Mouse (Mus musculus) urinary bladder, adult 18-20 months (tissue): Measurements from ENCODE around the gene Ube2l3.

Source experiments
- DNase-seq, 2 experiments: peaks; one replicate each; pipeline ENCODE4 v3.0.0; 2022; ENCODE audit warnings: low spot score in 2 of 2, mixed read lengths in 2 of 2

Ube2l3 gene

DNA sequence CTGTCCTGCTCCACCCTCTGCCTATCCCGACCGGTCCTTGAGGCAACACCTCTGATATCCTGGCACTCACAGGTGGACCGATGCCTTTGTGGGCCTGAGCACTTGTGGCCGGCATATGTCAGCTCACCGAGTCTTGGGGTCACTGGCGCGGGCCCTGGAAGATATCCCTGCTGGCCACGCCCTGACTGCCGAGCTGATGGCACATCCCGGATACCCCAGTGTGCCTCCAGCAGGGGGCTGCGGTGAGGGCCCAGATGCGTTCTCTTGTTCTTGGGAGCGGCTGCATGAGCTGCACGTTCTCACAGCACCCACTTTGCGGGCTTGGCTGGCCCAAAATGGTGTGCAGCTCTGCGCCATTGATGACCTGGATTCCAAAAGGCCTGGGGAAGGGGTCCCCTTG lies 54.4 kb downstream of the Ube2l3 start:
- peak in 1 of 2 experiments; percentile 12 for DNase-seq

DNA sequence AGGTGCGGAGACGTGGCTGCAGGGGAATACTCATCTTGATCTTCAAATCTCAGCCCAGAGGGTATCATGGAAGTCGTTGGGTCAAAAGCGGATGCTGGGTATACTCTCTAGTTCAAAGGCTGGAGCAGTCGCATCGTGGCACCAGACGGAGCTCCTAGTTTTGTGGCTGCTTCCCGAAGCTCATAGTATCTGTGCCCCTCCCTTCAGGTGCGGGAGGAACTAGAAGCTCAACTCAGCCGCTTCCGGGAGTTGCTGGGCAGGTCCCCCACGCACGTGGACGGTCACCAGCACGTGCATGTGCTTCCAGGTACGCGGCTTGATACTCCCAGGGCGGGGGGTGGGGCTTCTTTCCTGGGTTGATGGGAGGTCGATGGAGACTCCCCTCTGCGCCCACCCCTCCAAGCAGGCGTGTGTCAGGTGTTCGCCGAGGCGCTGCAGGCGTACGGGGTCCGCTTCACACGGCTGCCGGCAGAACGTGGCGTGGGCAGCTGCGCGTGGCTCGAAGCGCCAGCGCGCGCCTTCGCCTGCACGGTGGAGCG lies 55.0 kb downstream of the Ube2l3 start:
- no peak for DNase-seq

DNA sequence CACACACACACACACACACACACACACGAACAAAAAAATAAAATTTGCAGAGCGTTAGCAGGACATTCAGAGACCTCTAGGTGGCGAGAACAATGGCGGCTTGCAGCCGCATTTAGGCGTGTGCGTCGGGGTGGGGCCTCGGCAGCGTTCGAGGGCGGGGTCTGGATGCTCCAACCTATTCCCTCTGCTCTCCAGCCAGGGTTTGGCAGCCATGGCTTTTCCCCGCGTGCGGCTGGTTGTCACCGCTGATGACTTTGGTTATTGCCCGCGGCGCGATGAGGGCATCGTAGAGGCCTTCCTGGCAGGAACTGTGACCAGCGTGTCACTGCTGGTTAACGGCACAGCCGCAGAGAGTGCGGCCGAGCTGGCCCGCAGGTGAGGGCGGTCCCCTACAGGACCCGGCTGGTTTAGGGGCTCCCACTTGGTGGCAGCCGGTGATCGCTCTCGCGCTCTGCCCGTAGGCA lies 55.6 kb downstream of the Ube2l3 start, which contains the start of gene Ccdc116:
Ccdc116 (minus strand) TSS at position 458 of the 464 bp plus-strand sequence.
- DNase-seq = peak in 1 of 2 experiments; percentile 55

DNA sequence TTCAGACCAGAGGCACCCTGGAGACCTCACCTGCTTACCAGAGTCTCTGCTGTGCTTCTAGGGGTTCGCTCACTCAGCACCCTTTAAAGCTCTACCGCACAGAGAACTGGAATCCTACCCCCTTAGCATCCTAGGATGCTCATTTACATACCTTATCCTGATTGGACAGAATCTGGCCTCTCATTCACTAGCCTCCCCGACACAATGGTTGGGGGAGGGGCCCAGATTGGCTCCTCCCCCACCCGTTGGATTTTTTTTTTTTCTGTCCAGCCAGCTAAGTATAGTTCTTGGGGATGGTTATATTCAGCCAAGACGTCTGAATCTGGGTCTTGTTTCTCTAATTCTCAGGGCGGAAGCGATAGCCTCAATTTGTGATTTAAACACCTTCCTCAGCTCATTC lies 58.1 kb downstream of the Ube2l3 start, which contains the start of gene Ydjc:
Ydjc (plus strand) TSS at position 283 of the 400 bp plus-strand sequence.
- no peak for DNase-seq

DNA sequence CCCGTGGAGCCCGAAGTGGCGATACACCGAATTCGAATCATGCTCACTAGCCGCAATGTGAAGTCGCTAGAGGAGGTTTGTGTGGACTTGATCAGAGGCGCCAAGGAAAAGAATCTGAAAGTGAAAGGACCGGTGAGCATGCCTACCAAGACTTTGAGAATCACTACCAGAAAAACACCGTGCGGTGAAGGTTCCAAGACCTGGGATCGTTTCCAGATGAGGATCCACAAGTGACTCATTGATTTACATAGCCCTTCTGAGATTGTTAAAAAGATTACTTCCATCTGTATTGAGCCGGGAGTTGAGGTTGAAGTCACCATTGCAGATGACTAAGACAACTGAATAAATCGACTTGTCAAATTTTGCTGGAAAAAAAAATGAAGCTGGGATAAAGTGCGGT lies 65.1 kb downstream of the Ube2l3 start:
- no peak for DNase-seq

DNA sequence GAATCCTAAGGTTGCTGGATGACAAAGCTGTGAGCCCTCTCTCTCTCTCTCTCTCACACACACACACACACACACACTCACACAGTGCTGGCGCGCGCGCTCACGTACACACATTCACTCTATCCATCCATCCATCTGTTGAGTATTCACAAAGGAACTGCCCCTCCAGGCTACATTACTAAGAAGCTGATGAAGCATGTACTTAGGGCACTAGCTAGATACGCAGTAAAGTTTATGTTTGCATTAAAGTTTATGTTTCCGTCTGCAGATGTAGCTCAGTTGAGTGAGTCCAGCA lies 69.6 kb downstream of the Ube2l3 start:
- DNase-seq = no peak

DNA sequence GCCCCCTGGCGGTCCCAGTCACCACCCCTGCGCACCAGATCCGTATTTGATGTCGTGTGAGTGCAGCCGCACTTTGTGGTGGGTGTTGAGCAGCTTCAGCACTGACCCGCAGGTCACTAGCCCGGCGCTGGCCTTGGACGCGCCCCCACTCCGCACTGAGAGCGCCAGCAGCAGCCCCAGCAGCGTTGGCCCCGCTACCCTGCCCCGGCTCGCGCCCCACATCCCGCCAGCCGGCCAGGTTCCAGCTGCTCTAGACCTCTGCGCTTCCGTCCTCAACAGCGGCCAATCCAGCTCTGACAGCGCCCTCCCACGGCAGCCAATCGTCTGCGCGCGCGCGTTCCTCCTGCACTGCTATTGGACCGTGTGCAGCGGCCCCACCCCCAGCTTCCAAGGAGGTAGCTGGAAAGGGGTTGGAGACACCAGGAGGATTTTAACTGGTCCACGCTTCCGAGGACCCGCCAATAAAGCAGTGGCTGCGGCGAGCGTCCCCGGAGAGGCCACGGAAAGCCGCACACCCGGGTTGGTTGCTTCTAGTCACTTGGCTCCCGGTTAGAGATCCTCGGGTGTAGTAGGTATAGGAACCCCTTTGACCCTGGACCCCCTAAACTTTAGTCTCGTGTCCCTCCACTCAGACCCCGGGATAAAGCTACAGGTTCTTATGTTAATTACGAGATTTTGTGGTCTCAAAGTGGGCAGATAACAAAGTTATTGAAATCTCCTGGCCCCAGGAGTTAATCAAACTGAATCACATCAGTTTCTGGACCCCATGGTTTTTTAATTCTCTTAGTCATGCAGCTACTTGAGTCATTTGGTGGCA lies 70.2 kb downstream of the Ube2l3 start, which contains the start of gene Sdf2l1:
Sdf2l1 (minus strand) TSS at position 295 of the 817 bp plus-strand sequence.
- peak; percentile 91 to 94 for DNase-seq

DNA sequence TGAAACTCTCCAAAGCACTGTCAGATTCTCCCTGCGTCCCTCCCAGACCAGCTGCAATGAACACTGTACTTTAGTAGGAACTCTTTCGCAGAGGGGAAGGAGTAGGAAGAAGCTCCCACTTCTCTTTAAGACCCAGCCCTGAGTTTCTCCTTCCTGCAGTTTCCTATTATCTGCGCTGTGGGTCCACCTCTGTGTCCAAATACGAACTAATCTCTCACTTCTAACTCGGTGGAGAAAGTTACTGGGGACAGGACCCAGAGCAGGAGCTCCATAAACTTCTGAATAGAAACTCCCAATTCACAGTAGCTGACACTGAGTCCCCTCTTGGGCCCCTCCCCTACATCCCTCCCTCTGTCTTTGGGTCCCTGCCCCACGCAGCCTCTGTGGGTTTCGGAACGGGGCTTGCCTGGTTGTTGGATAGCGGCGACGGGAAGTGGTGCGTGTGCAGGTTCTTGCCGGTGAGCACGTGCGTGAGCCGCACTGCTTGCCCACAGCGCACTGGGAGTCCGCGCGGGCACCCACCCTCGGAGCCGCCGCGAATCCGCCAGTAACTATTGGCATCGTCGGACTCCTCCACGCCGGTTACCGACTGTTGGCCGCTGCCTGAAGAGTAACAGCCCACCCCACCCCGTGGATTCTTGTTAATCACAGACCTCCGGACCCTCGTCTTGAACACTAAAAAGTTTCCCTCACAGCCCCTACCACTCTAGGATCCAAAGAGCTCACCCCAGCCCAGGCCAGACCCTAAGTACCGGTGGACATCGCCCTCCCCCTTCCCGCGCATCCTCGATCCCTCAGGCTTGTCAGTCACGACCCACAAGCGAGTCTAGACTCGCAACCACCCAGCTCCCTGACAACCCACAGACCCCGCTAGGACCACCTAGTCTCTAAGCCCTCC lies 71.0 kb downstream of the Ube2l3 start:
- DNase-seq = no peak

DNA sequence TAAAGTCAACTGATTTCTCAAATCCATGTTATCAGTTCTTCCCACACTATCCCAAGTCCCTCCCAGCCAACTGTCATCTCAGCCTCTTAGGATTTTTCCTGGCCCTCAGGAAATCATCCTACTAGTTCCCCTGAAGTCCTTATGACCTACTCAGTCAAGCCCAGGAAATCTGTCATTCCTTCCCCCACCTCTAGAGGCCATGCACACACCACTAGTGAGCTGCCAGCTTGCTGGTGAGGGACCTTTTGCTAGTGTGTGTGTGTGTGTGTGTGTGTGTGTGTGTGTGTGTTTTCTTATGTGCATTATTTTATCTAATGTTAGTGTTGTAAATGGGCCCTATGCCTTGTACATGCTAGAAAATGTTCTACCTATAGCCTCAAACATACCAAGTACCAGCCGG lies 75.2 kb downstream of the Ube2l3 start:
- peak in 1 of 2 experiments; percentile 15 for DNase-seq

DNA sequence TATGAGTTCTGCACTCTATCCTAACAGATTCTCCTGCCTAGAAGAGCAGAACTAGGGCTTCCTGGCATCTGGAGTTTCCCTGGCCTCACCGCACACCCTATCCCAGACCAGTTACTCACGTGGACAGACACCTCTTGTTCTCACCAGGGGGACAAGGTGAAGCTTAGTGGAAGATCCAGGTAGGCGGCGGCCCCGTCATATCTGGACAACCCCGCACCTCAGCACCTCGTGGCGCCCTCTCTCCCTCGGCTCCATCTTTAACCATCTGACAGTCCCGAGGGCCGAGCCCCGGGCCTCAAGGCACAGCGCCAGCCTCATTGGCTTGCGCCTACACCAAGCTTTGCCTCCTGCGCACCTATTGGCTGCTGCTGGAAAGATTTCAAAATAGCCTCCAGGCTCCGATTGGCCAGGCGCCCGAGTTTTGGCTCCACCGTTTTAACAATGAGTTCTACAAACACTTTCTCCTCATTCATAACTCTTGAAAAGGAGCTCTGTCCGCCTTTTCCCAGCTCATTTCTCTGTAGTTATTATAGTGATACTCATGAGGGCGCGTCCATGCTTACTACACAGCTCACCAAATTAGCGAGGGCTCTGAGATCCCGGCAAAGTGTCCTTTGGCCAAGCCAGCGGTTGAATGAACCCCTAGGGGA lies 77.5 kb downstream of the Ube2l3 start, which contains the start of gene 2610318N02Rik:
2610318N02Rik (minus strand) TSS at position 297 of the 650 bp plus-strand sequence.
- DNase-seq = peak; percentile 18 to 35

DNA sequence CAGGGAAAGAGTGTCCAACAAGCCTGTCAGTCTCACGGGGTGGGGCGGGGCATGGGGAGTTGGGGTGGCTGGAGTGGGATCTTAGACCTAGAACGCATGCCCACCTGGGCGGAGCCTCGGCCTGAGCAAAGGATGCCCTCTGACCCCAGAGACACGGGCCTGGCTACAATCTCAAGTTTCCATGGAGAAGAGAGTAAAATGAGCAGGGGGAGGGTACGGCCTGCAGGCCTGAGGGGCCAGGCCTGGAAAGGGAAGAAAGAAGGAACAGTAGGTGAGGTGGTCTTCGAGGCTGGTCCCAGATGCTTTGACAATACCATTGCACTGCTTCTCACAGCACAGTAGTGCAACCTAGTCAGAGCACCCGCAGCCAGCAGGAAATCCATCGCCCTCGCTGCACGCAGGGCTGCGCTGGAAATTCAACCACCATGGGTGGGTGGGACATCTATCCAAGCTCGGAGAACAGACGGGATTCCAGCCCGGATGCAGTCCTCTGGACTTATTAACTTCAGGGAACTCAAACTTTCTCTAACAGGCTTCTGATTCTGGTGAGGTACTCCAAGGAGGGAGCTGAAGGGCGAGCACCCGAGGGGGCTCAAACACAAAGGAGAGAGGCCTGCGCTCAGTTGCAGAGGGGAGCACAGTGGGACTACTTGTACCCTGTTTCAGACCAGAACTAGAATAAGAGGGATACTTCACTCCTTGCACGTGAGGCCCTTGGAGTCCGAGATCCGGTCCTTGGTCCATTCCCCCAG lies 78.2 kb downstream of the Ube2l3 start:
- DNase-seq = no peak

DNA sequence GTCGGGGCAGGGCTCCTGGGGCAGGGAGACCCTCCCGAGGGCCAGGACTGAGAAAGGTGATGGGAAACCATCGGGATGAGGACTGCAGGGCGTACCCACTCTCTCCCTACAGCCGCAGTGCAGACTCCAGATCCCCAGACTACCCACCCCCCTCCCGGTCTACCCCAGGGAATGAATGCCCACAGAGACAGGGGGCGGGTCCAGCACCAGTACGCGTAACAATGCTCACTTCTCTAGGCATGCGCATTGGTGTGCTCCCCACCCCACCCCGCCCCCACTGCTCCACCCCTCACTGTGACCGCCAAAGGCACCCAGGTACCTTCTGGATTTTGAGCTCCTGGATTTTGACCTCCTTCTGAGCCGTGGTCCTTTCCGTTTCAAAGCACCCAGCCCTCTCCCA lies 80.9 kb downstream of the Ube2l3 start:
- DNase-seq = no peak

DNA sequence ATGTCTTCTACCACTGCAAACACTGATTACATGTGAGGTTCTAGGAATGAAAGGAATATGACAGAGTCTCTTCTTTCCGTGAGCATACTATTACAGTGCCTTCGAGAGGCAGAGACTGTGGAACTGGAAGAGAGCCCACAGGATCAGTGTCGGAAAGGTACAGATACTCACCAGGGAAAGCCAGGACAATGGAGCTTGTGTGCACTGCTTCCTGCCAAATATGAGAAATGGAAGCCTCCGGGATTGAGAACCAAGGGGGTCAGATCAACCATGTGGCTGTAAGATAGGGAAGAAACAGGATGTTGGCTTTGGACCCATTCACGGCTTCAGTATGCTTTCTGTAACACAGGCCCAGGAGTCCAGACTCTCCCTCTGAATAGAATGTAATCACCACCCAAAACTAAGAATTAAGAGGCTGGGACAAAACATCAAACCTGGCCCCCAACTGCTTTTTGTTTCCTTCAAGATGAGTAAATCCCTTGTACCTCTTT lies 85.1 kb downstream of the Ube2l3 start:
- DNase-seq = no peak

DNA sequence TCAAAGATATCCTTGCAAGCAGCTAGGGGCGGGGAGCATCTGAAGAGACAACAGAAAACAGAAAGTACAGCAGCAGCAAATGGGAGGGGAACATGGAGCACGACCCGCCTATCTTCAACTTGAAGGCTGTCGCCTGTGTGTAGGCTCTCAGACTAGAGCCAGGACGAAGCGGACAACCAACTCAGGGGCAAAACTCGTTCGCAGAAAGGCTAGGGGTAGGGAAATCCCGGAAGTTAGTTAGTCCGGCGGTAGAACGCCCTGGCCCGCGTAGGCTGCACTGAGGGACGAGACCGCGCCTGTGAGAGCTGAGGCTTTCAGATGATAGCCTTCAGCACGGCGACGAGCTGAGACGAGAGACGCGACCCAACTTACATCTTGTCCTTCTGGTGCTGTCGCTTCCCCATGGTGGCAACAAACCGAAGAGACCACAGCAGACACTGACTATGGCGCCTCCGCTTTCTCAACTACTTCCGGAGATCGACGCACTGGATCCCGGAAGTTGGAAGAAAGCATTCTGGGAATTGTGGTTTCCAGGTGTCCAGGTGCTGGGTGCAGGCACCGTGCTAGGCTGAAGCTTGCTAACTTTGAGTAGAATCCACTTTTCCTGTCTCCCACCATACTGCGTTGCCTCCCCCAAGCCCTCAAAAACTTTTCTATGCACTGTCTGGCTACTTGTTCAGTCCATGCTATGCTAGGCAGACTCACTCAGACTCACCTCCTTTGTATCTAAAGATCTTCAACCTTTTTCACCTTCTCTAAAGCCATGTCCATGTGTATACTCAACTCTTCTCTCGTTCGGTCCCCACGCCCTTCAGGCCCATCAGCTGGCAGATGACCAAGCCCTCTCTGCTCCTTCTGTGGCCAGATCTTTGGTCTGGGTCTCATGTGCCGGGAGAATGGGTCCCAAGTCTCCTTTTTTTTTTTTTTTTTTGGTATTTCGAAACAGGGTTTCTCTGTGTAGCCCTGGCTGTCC lies 91.4 kb downstream of the Ube2l3 start, which contains the start of gene Ppil2:
Ppil2 (minus strand) TSS at position 487 of the 973 bp plus-strand sequence.
- peak; percentile 59 to 60 for DNase-seq

DNA sequence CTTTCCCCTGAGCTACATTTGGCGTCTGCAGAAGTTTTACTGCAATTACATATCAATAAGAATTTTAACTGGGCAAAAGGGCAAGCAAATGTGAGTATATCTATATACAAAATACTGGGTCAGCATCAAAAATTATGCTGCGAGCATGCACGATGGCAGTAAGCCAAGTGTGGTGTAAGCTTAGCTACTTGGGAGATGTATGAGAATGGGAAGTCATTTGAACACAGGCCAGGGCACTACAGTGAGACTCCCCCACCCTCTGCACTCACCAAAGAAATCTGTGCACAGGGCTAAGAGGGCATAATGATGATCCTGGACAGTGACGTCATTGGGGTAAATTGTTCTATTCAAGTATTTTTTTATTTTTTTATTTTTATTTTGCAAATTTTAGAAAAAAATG lies 97.8 kb downstream of the Ube2l3 start:
- no peak for DNase-seq

DNA sequence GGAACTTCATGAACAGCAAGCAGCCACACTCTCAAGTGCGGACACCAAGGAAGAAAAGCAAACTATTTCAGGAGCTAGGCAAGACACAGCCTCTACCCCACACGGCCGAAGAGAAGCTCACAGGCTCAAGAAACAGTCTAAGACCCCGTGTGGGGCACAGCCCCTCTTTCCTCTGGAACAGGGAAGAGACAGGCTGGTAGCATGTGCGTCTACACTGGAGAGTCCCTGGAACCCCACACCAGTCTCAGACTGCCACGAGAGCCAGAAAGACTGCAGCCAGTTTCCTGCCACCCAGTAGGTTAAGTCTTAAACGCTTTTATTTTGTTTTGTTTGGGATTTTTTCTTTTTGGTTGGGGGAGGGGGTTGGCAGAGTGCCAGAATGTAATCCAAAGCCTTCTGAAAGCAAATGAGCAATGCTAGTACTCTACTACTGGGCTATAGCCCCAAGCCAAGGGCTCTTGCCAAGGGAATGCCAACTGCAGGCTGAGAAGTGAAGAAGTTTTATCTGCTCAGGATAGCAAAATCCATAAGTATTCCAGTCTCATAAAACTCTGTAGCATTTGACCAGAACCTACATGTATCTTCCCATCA lies 99.7 kb downstream of the Ube2l3 start:
- DNase-seq = no peak
